Mouse (Mus musculus): Measurements from ENCODE around the gene Gh. TPM values are rescaled to one million over a fixed set of nuclear protein-coding genes. Genes with fewer than 3 reads are reported as not detected.

The Gh gene
- polyA plus RNA-seq, 1 experiment = not detected

- Histone ChIP-seq H3K4me3 (ENCODE audit: insufficient read depth, low read depth, low read length) (no peak overlapping the region), H3K4me1 (ENCODE audit: control insufficient read depth, insufficient read depth, low read length) (peaks cover 6% of the 10 kb centered on the region; the same call in 1 of the 2 replicates), H3K27ac (ENCODE audit: insufficient read depth, low read depth, low read length) (no peak overlapping the region)
- WGBS = 100% methylated on average over 1 of the region's 1 CpGs
- TF ChIP-seq CTCF (IDR thresholded peaks at IDR 0.05; ENCODE audit: insufficient read depth, low read depth, low read length) (no peak), POLR2A (IDR thresholded peaks at IDR 0.05; ENCODE audit: insufficient read depth, low read depth, low read length) (no peak)
Measured at GRCm38 (mm10) chr11:106316416-106316815, 14.8 kb upstream of the Gh start.

GRCm38 (mm10) chr11:106314333-106314812, 12.7 kb upstream of the Gh start, which contains the start of gene Cd79b:
Gene Cd79b (minus strand): TSS chr11:106314762.
- no peak within 1 kb of the TSS for H3K4me3 ChIP-seq (ENCODE audit: insufficient read depth, low read depth, low read length)
- peaks cover 6% of the 10 kb centered on the region; the same call in 1 of the 2 replicates for H3K4me1 ChIP-seq (ENCODE audit: control insufficient read depth, insufficient read depth, low read length)
- WGBS = 85% methylated on average over 9 of the region's 9 CpGs
- TF ChIP-seq POLR2A (IDR thresholded peaks at IDR 0.05; ENCODE audit: insufficient read depth, low read depth, low read length) (no peak), CTCF (IDR thresholded peaks at IDR 0.05; ENCODE audit: insufficient read depth, low read depth, low read length) (no peak)
- H3K27ac ChIP-seq (ENCODE audit: insufficient read depth, low read depth, low read length) = no peak within 1 kb of the TSS

- Histone ChIP-seq H3K4me3 (ENCODE audit: insufficient read depth, low read depth, low read length) (no peak overlapping the region), H3K27ac (ENCODE audit: insufficient read depth, low read depth, low read length) (no peak overlapping the region), H3K4me1 (ENCODE audit: control insufficient read depth, insufficient read depth, low read length) (peaks cover 4% of the 10 kb centered on the region; the same call in 1 of the 2 replicates)
- WGBS = 86% methylated on average over 5 of the region's 5 CpGs
- TF ChIP-seq CTCF (IDR thresholded peaks at IDR 0.05; ENCODE audit: insufficient read depth, low read depth, low read length) (no peak), POLR2A (IDR thresholded peaks at IDR 0.05; ENCODE audit: insufficient read depth, low read depth, low read length) (no peak)
Measured at GRCm38 (mm10) chr11:106313533-106313932, 11.9 kb upstream of the Gh start.

- Histone ChIP-seq H3K27ac (ENCODE audit: insufficient read depth, low read depth, low read length) (no peak overlapping the region), H3K4me1 (ENCODE audit: control insufficient read depth, insufficient read depth, low read length) (peaks cover 3% of the 10 kb centered on the region; the same call in 1 of the 2 replicates), H3K4me3 (ENCODE audit: insufficient read depth, low read depth, low read length) (no peak overlapping the region)
- WGBS = 73% methylated on average over 5 of the region's 5 CpGs
- TF ChIP-seq CTCF (IDR thresholded peaks at IDR 0.05; ENCODE audit: insufficient read depth, low read depth, low read length) (no peak), POLR2A (IDR thresholded peaks at IDR 0.05; ENCODE audit: insufficient read depth, low read depth, low read length) (no peak)
Measured at GRCm38 (mm10) chr11:106310123-106310522, 8.5 kb upstream of the Gh start.

- Histone ChIP-seq H3K27ac (ENCODE audit: insufficient read depth, low read depth, low read length) (no peak overlapping the region), H3K4me3 (ENCODE audit: insufficient read depth, low read depth, low read length) (no peak overlapping the region), H3K4me1 (ENCODE audit: control insufficient read depth, insufficient read depth, low read length) (peaks cover 3% of the 10 kb centered on the region; the same call in 1 of the 2 replicates)
- no peak for TF ChIP-seq POLR2A (IDR thresholded peaks at IDR 0.05; ENCODE audit: insufficient read depth, low read depth, low read length)
- no peak for TF ChIP-seq CTCF (IDR thresholded peaks at IDR 0.05; ENCODE audit: insufficient read depth, low read depth, low read length)
- WGBS = 80% methylated on average over 11 of the region's 11 CpGs
Measured at GRCm38 (mm10) chr11:106308162-106308561, 6.5 kb upstream of the Gh start.

GRCm38 (mm10) chr11:106307432-106307831, 5.8 kb upstream of the Gh start:
- peaks cover 3% of the 10 kb centered on the region; the same call in 1 of the 2 replicates for H3K4me1 ChIP-seq (ENCODE audit: control insufficient read depth, insufficient read depth, low read length)
- WGBS = 58% methylated on average over 5 of the region's 5 CpGs
- no peak for TF ChIP-seq POLR2A (IDR thresholded peaks at IDR 0.05; ENCODE audit: insufficient read depth, low read depth, low read length)
- no peak for TF ChIP-seq CTCF (IDR thresholded peaks at IDR 0.05; ENCODE audit: insufficient read depth, low read depth, low read length)
- H3K4me3 ChIP-seq (ENCODE audit: insufficient read depth, low read depth, low read length) = no peak overlapping the region
- no peak overlapping the region for H3K27ac ChIP-seq (ENCODE audit: insufficient read depth, low read depth, low read length)

- WGBS = 77% methylated on average over 9 of the region's 9 CpGs
- H3K4me3 ChIP-seq (ENCODE audit: insufficient read depth, low read depth, low read length) = no peak overlapping the region
- H3K27ac ChIP-seq (ENCODE audit: insufficient read depth, low read depth, low read length) = no peak overlapping the region
- TF ChIP-seq CTCF (IDR thresholded peaks at IDR 0.05; ENCODE audit: insufficient read depth, low read depth, low read length) (no peak), POLR2A (IDR thresholded peaks at IDR 0.05; ENCODE audit: insufficient read depth, low read depth, low read length) (no peak)
- H3K4me1 ChIP-seq (ENCODE audit: control insufficient read depth, insufficient read depth, low read length) = peaks cover 3% of the 10 kb centered on the region; the same call in 1 of the 2 replicates
Measured at GRCm38 (mm10) chr11:106306758-106307157, 5.1 kb upstream of the Gh start.

GRCm38 (mm10) chr11:106306065-106306385, 4.4 kb upstream of the Gh start:
- 78% methylated on average over 3 of the region's 3 CpGs for WGBS
- peaks cover 3% of the 10 kb centered on the region; the same call in 1 of the 2 replicates for H3K4me1 ChIP-seq (ENCODE audit: control insufficient read depth, insufficient read depth, low read length)
- no peak overlapping the region for H3K4me3 ChIP-seq (ENCODE audit: insufficient read depth, low read depth, low read length)
- H3K27ac ChIP-seq (ENCODE audit: insufficient read depth, low read depth, low read length) = no peak overlapping the region
- no peak for TF ChIP-seq CTCF (IDR thresholded peaks at IDR 0.05; ENCODE audit: insufficient read depth, low read depth, low read length)
- no peak for TF ChIP-seq POLR2A (IDR thresholded peaks at IDR 0.05; ENCODE audit: insufficient read depth, low read depth, low read length)

- Histone ChIP-seq H3K4me3 (ENCODE audit: insufficient read depth, low read depth, low read length) (no peak overlapping the region), H3K4me1 (ENCODE audit: control insufficient read depth, insufficient read depth, low read length) (peaks cover 3% of the 10 kb centered on the region; the same call in 1 of the 2 replicates), H3K27ac (ENCODE audit: insufficient read depth, low read depth, low read length) (no peak overlapping the region)
- TF ChIP-seq POLR2A (IDR thresholded peaks at IDR 0.05; ENCODE audit: insufficient read depth, low read depth, low read length) = no peak
- WGBS = 73% methylated on average over 10 of the region's 10 CpGs
Measured at GRCm38 (mm10) chr11:106305348-106306064, 3.8 kb upstream of the Gh start.
